Mouse (Mus musculus) adipocyte (in vitro differentiated cells): ENCODE measurements around the gene Cd200r3.
A peak's percentile ranks its signal among the peaks of the same experiment; 100 is the strongest.

Experiments
- DNase-seq: peaks from one replicate; pipeline ENCODE4 v3.0.0-alpha.2; 2016; ENCODE audit warnings: low spot score

Gene Cd200r3

GRCm38 (mm10) chr16:45030796-45031195 lies 87.3 kb downstream of the Cd200r3 start:
- DNase-seq: peak; percentile 94
